ENCODE assay signal across 19 mouse cellular contexts in the genomic region with DNA sequence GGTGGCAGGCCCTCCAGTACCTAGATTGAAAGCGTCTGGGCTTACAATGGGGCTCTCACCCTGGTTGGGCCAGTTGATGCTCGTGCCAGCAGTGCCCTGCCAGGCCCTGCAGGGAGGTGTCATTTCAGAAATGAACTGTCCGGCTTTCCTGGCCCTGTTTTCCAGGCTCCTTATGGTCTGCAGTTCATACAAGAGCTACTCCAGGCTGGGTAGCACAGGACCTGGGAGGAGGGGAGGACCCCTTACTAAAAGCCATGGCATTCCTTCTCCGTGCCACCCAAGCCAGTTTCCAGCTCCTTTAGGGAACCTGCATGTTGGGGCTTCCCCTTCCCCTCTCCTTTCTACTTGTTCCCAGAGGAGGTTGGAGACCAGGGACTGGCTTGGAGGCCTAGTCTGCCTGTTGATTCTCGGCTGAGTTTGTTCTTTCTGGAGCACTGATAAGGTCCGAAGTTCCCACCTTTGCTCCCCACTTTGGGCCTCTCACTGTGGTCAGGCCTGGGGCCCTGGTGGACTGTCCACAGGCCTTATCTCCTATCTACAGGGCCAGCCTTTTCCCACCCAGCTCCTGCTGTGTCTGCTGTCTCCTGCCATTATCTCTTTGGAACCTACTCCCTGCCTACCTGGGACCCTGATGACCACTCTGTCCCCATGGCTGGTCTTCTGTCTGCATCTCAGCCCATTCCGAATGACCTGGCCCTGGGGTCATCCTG. TPM values are rescaled to one million over a fixed set of nuclear protein-coding genes. Genes with fewer than 3 reads are reported as not detected.
DNase-seq lines count a peak whose midpoint lies in the region; ATAC-seq and TF ChIP-seq lines count a peak whose summit lies in the region.
"Had no signal": no experiment of that assay in that cellular context is flagged by ENCODE, and none has a peak within 500 bp of the region (broad histone marks: within the 10 kb centered on the region; RNA-seq: fewer than 3 reads in every experiment).

No protein-coding gene starts in this region.

- no peak for TF ChIP-seq CTCF in stomach, postnatal 0 days (IDR thresholded peaks at IDR 0.05; ENCODE audit: low read depth)

- 89% methylated on average over 7 of the region's 7 CpGs for WGBS in midbrain, embryonic 11.5 days
- 88% methylated on average over 7 of the region's 7 CpGs for WGBS in midbrain, embryonic 13.5 days
- 76% methylated on average over 7 of the region's 7 CpGs for WGBS in stomach, postnatal 0 days

- no peaks in the 10 kb centered on the region for H3K9me3 ChIP-seq in erythroblast, embryonic 14.5 days (ENCODE audit: control insufficient read depth, low read length)
- H3K9me3 ChIP-seq in midbrain, embryonic 11.5 days (ENCODE audit: control insufficient read depth, low read length), result no peaks in the 10 kb centered on the region
- H3K9me3 ChIP-seq in midbrain, embryonic 13.5 days, result no peaks in the 10 kb centered on the region
- H3K9me3 ChIP-seq in stomach, postnatal 0 days (ENCODE audit: control insufficient read depth, low read length), result no peaks in the 10 kb centered on the region
- H3K9me3 ChIP-seq: hindbrain, embryonic 15.5 days; limb, embryonic 10.5 days had no signal

- ATAC-seq in erythroblast, adult 5-6 weeks (replicated peaks; ENCODE audit: low FRiP score, poor library complexity, severe bottlenecking), result no peak
- ATAC-seq in midbrain, embryonic 11.5 days (ENCODE audit: low FRiP score), result no peak
- ATAC-seq in midbrain, embryonic 13.5 days, result no peak
- ATAC-seq in stomach, postnatal 0 days (ENCODE audit: low FRiP score, low TSS enrichment), result no peak
- ATAC-seq: Patski had no signal

- no peak overlapping the region for H3K9ac ChIP-seq in midbrain, embryonic 11.5 days (ENCODE audit: low read length)
- no peak overlapping the region for H3K9ac ChIP-seq in midbrain, embryonic 13.5 days (replicated peaks)
- H3K9ac ChIP-seq in stomach, postnatal 0 days (ENCODE audit: low read length), result no peak overlapping the region
- H3K9ac ChIP-seq: hindbrain, embryonic 15.5 days; lung, embryonic 14.5 days had no signal

- H3K27ac ChIP-seq in midbrain, embryonic 11.5 days (ENCODE audit: low read depth, low read length), result no peak overlapping the region
- no peak overlapping the region for H3K27ac ChIP-seq in midbrain, embryonic 13.5 days
- 0 out of 2 replicates have a peak overlapping the region, but pooled peaks have one; percentile 8 for H3K27ac ChIP-seq in stomach, postnatal 0 days (replicated peaks)
- H3K27ac ChIP-seq: hindbrain, embryonic 15.5 days; limb, embryonic 10.5 days had no signal

- H3K4me1 ChIP-seq in erythroblast, embryonic 14.5 days (ENCODE audit: control insufficient read depth), result peaks cover 54% of the 10 kb centered on the region
- H3K4me1 ChIP-seq in midbrain, embryonic 11.5 days (ENCODE audit: control insufficient read depth, insufficient read depth, low read length), result peaks cover 8% of the 10 kb centered on the region
- H3K4me1 ChIP-seq in midbrain, embryonic 13.5 days (replicated peaks), result peaks cover 24% of the 10 kb centered on the region
- H3K4me1 ChIP-seq in stomach, postnatal 0 days (replicated peaks; ENCODE audit: control insufficient read depth, insufficient read depth), result no peaks in the 10 kb centered on the region

- DNase-seq in midbrain, embryonic 11.5 days (ENCODE audit: low spot score, missing footprints), result peak; percentile 73
- DNase-seq in cerebellum, postnatal 36 days, result peak; percentile 60 to 66
- peak; percentile 31 for DNase-seq in stomach, postnatal 0 days (ENCODE audit: low spot score)
- DNase-seq in left cerebral cortex, adult 8-10 months (ENCODE audit: low spot score in 2 of 2), result no peak
- DNase-seq in lung, postnatal 10 days, result no peak
- DNase-seq: gastrocnemius, postnatal 10 days; kidney, adult 18-20 months; kidney, postnatal 4 days; lung, embryonic 14.5 days; retina, postnatal 1 day; thymus, postnatal 36 days had no signal

- TF ChIP-seq EP300 in stomach, postnatal 0 days (optimal IDR thresholded peaks at IDR 0.05), result no peak

- H3K4me3 ChIP-seq in erythroblast, embryonic 14.5 days (replicated peaks), result peak overlapping the region; percentile 8
- H3K4me3 ChIP-seq in midbrain, embryonic 11.5 days (ENCODE audit: low read depth, low read length), result no peak overlapping the region
- H3K4me3 ChIP-seq in midbrain, embryonic 13.5 days (replicated peaks), result no peak overlapping the region
- no peak overlapping the region for H3K4me3 ChIP-seq in stomach, postnatal 0 days (ENCODE audit: low read depth, low read length)
- H3K4me3 ChIP-seq: hindbrain, embryonic 15.5 days; limb, embryonic 10.5 days had no signal

- H3K27me3 ChIP-seq in erythroblast, embryonic 14.5 days (ENCODE audit: control insufficient read depth), result no peaks in the 10 kb centered on the region
- H3K27me3 ChIP-seq in midbrain, embryonic 11.5 days (ENCODE audit: control insufficient read depth, insufficient read depth, low read length), result no peaks in the 10 kb centered on the region
- no peaks in the 10 kb centered on the region for H3K27me3 ChIP-seq in midbrain, embryonic 13.5 days
- H3K27me3 ChIP-seq in stomach, postnatal 0 days (ENCODE audit: control insufficient read depth, insufficient read depth, low read length), result no peaks in the 10 kb centered on the region
- H3K27me3 ChIP-seq: hindbrain, embryonic 15.5 days; Patski had no signal

- H3K4me2 ChIP-seq in midbrain, embryonic 11.5 days, result no peak overlapping the region
- H3K4me2 ChIP-seq in midbrain, embryonic 13.5 days (replicated peaks), result no peak overlapping the region
- H3K4me2 ChIP-seq in stomach, postnatal 0 days (replicated peaks; ENCODE audit: low read depth), result no peak overlapping the region
- H3K4me2 ChIP-seq: hindbrain, embryonic 15.5 days; lung, embryonic 14.5 days had no signal

- H3K36me3 ChIP-seq in erythroblast, embryonic 14.5 days (ENCODE audit: control insufficient read depth), result peaks cover 75% of the 10 kb centered on the region
- H3K36me3 ChIP-seq in midbrain, embryonic 11.5 days (ENCODE audit: control insufficient read depth, insufficient read depth, low read length), result peaks cover 5% of the 10 kb centered on the region; the same call in 1 of the 2 replicates
- peaks cover 72% of the 10 kb centered on the region for H3K36me3 ChIP-seq in midbrain, embryonic 13.5 days
- H3K36me3 ChIP-seq in stomach, postnatal 0 days (ENCODE audit: control insufficient read depth, insufficient read depth, low read length), result peaks cover 11% of the 10 kb centered on the region; the same call in 1 of the 2 replicates

RNA-seq across cellular contexts. Expression of a gene that starts 4.6 kb away (rescaled TPM):
- 2.6 and 3.9 TPM in 2 replicates for polyA plus RNA-seq in erythroblast, embryonic 14.5 days (2012)
- 1.7 and 1.9 TPM in 2 replicates for total RNA-seq in erythroblast, adult 5-6 weeks (2015; ENCODE audit: low replicate concordance)
- 9.1 and 12.3 TPM in 2 replicates for total RNA-seq in erythroblast, adult 5-6 weeks (2017; ENCODE audit: low replicate concordance)
- polyA plus RNA-seq in midbrain, embryonic 11.5 days (2014; fragmentation: Nextera tagmentation; extraction: Ambion mirVana), result 27.8 and 30.9 TPM in 2 replicates
- 38.8 and 39.7 TPM in 2 replicates for polyA plus RNA-seq in midbrain, embryonic 13.5 days (2015; fragmentation: Nextera tagmentation; extraction: Ambion mirVana)
- polyA plus RNA-seq in stomach, postnatal 0 days (2015; fragmentation: Nextera tagmentation; extraction: Ambion mirVana), result 11.6 and 12.4 TPM in 2 replicates
- total RNA-seq in left cerebral cortex, adult 8-10 months (2022), result 10 to 100 TPM; 46.1 to 50.9 (median 47.7) TPM

RNA-seq across cellular contexts. Expression of a gene that starts 30.7 kb away (rescaled TPM):
- polyA plus RNA-seq in erythroblast, embryonic 14.5 days (2012), result not detected in 2 replicates
- not detected in 2 replicates for total RNA-seq in erythroblast, adult 5-6 weeks (2015; ENCODE audit: low replicate concordance)
- total RNA-seq in erythroblast, adult 5-6 weeks (2017; ENCODE audit: low replicate concordance), result 1.3 TPM in 1 of 2 replicates, not detected in the other
- polyA plus RNA-seq in midbrain, embryonic 11.5 days (2014; fragmentation: Nextera tagmentation; extraction: Ambion mirVana), result 0.14 TPM in 1 of 2 replicates, not detected in the other
- 0.24 and 0.58 TPM in 2 replicates for polyA plus RNA-seq in midbrain, embryonic 13.5 days (2015; fragmentation: Nextera tagmentation; extraction: Ambion mirVana)
- polyA plus RNA-seq in stomach, postnatal 0 days (2015; fragmentation: Nextera tagmentation; extraction: Ambion mirVana), result 0.04 TPM in 1 of 2 replicates, not detected in the other
- 1 to 10 TPM; 1.2 to 2.6 (median 1.9) TPM for total RNA-seq in left cerebral cortex, adult 8-10 months (2022)
- total RNA-seq: adrenal gland, postnatal 4 days; gastrocnemius, postnatal 10 days had no signal
- polyA plus RNA-seq: heart, embryonic 14.5 days; lung, embryonic 14.5 days had no signal

Comparison
In these comparisons a context has a peak if more than half of its experiments do, and no peak if none do; other contexts are left out.
1. DNase-seq: peak in midbrain, embryonic 11.5 days (single experiment), cerebellum, postnatal 36 days (2 of 2) and stomach, postnatal 0 days (single experiment); none in left cerebral cortex, adult 8-10 months (0 of 2) and lung, postnatal 10 days (single experiment).